Mouse (Mus musculus): ENCODE data around the gene Pdcd10.

DNA sequence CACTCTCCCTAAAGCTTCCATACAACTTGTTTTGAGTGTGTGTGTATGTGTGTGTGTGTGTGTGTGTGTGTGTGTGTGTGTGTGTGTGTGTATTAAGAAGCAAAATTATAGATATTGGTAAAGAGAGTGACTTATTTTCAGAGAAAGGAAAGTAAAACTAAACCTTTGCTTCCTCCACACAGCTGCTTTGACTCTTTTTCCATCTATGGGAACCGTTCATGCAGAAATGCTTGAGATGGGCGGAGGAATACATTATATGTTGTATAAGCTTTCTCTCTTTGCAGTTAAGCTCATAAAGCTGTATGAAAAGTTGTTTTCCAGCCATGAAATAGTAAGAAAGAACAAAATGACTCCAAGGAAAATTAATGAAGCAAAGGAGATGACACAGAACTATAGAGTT is 17.4 kb upstream of the Pdcd10 start:
- TF ChIP-seq CTCF (IDR thresholded peaks at IDR 0.05; ENCODE audit: low read depth) (no peak), EP300 (IDR thresholded peaks at IDR 0.05; ENCODE audit: low read depth) (no peak)
